Mouse (Mus musculus): ENCODE results near the gene Duxf3. TPM values are rescaled to one million over a fixed set of nuclear protein-coding genes. Genes with fewer than 3 reads are reported as not detected.
"Not testable (repeated sequence)": the region's sequence is repeated elsewhere in the genome, so short reads cannot be mapped to it uniquely, and the experiment has no call there.

The Duxf3 gene
- polyA plus RNA-seq (2012; rRNA removed): not detected in 2 replicates

- H3K4me1 ChIP-seq (ENCODE audit: control insufficient read depth, insufficient read depth, low read length); H3K27me3 ChIP-seq (replicated peaks; ENCODE audit: control insufficient read depth, insufficient read depth, low read length); H3K4me3 ChIP-seq (ENCODE audit: insufficient read depth, low read depth, low read length); H3K27ac ChIP-seq (ENCODE audit: insufficient read depth, low read depth, low read length); H3K36me3 ChIP-seq (ENCODE audit: control insufficient read depth, insufficient read depth, low read length): not testable (repeated sequence)
- peak; percentile 32 for DNase-seq
- WGBS: 83% methylated on average over 8 of the region's 8 CpGs
Observed at GRCm38 (mm10) chr10:58232641-58232969, at the start of gene Duxf3. TSS of gene Duxf3 (minus strand) at chr10:58232675.

- Histone ChIP-seq H3K27me3 (replicated peaks; ENCODE audit: control insufficient read depth, insufficient read depth, low read length) (no peaks in the 10 kb centered on the region), H3K4me1 (ENCODE audit: control insufficient read depth, insufficient read depth, low read length) (no peaks in the 10 kb centered on the region), H3K4me3 (ENCODE audit: insufficient read depth, low read depth, low read length) (no peak overlapping the region), H3K27ac (ENCODE audit: insufficient read depth, low read depth, low read length) (no peak overlapping the region), H3K36me3 (ENCODE audit: control insufficient read depth, insufficient read depth, low read length) (peaks cover 14% of the 10 kb centered on the region)
- no peak for DNase-seq
- TF ChIP-seq CTCF (conservative IDR thresholded peaks at IDR 0.05; ENCODE audit: insufficient read depth, insufficient read length, low read depth, low read length) (no peak), POLR2A (IDR thresholded peaks at IDR 0.05; ENCODE audit: low read depth, low read length) (no peak)
- 90% methylated on average over 7 of the region's 7 CpGs for WGBS
Observed at GRCm38 (mm10) chr10:58282238-58282637, 49.8 kb upstream of the Duxf3 start.

- H3K36me3 ChIP-seq (ENCODE audit: control insufficient read depth, insufficient read depth, low read length): peaks cover 2% of the 10 kb centered on the region
- no peak overlapping the region for H3K4me3 ChIP-seq (ENCODE audit: insufficient read depth, low read depth, low read length)
- peak; percentile 17 for DNase-seq
- H3K4me1 ChIP-seq (ENCODE audit: control insufficient read depth, insufficient read depth, low read length): peaks cover 3% of the 10 kb centered on the region; the same call in 1 of the 2 replicates
- TF ChIP-seq POLR2A (IDR thresholded peaks at IDR 0.05; ENCODE audit: low read depth, low read length) (no peak), CTCF (conservative IDR thresholded peaks at IDR 0.05; ENCODE audit: insufficient read depth, insufficient read length, low read depth, low read length) (no peak)
- H3K27me3 ChIP-seq (replicated peaks; ENCODE audit: control insufficient read depth, insufficient read depth, low read length): no peaks in the 10 kb centered on the region
- WGBS: 52% methylated on average over 5 of the region's 5 CpGs
- H3K27ac ChIP-seq (ENCODE audit: insufficient read depth, low read depth, low read length): no peak overlapping the region
Observed at GRCm38 (mm10) chr10:58258466-58258865, 26.0 kb upstream of the Duxf3 start.

GRCm38 (mm10) chr10:58255954-58256353 is 23.5 kb upstream of the Duxf3 start:
- no peaks in the 10 kb centered on the region for H3K27me3 ChIP-seq (replicated peaks; ENCODE audit: control insufficient read depth, insufficient read depth, low read length)
- no peaks in the 10 kb centered on the region; the same call in 1 of the 2 replicates for H3K36me3 ChIP-seq (ENCODE audit: control insufficient read depth, insufficient read depth, low read length)
- TF ChIP-seq POLR2A (IDR thresholded peaks at IDR 0.05; ENCODE audit: low read depth, low read length) (no peak), CTCF (conservative IDR thresholded peaks at IDR 0.05; ENCODE audit: insufficient read depth, insufficient read length, low read depth, low read length) (no peak)
- 0% methylated on average over 4 of the region's 4 CpGs for WGBS
- DNase-seq: no peak
- H3K4me1 ChIP-seq (ENCODE audit: control insufficient read depth, insufficient read depth, low read length): peaks cover 3% of the 10 kb centered on the region; the same call in 1 of the 2 replicates
- peak overlapping the region; percentile 86 for H3K4me3 ChIP-seq (ENCODE audit: insufficient read depth, low read depth, low read length)
- peak overlapping the region; percentile 52 for H3K27ac ChIP-seq (ENCODE audit: insufficient read depth, low read depth, low read length)

- DNase-seq: peak; percentile 97
- no peaks in the 10 kb centered on the region for H3K27me3 ChIP-seq (replicated peaks; ENCODE audit: control insufficient read depth, insufficient read depth, low read length)
- H3K4me3 ChIP-seq (ENCODE audit: insufficient read depth, low read depth, low read length): peak within 1 kb of the TSS; percentile 86
- no peaks in the 10 kb centered on the region; the same call in 1 of the 2 replicates for H3K36me3 ChIP-seq (ENCODE audit: control insufficient read depth, insufficient read depth, low read length)
- peak within 1 kb of the TSS; percentile 66 for H3K27ac ChIP-seq (ENCODE audit: insufficient read depth, low read depth, low read length)
- peaks cover 3% of the 10 kb centered on the region; the same call in 1 of the 2 replicates for H3K4me1 ChIP-seq (ENCODE audit: control insufficient read depth, insufficient read depth, low read length)
- WGBS: under 1% methylated on average over 58 of the region's 58 CpGs
- TF ChIP-seq POLR2A (IDR thresholded peaks at IDR 0.05; ENCODE audit: low read depth, low read length): peak; percentile 87
- TF ChIP-seq CTCF (conservative IDR thresholded peaks at IDR 0.05; ENCODE audit: insufficient read depth, insufficient read length, low read depth, low read length): no peak
Observed at GRCm38 (mm10) chr10:58255213-58255892, 22.9 kb upstream of the Duxf3 start, which contains the start of gene Gcc2. TSS of gene Gcc2 (plus strand) at chr10:58255497.

GRCm38 (mm10) chr10:58254635-58255175 is 22.2 kb upstream of the Duxf3 start:
- Histone ChIP-seq H3K36me3 (ENCODE audit: control insufficient read depth, insufficient read depth, low read length) (no peaks in the 10 kb centered on the region; the same call in 1 of the 2 replicates), H3K27ac (ENCODE audit: insufficient read depth, low read depth, low read length) (no peak overlapping the region), H3K27me3 (replicated peaks; ENCODE audit: control insufficient read depth, insufficient read depth, low read length) (no peaks in the 10 kb centered on the region), H3K4me1 (ENCODE audit: control insufficient read depth, insufficient read depth, low read length) (peaks cover 3% of the 10 kb centered on the region; the same call in 1 of the 2 replicates), H3K4me3 (ENCODE audit: insufficient read depth, low read depth, low read length) (peak overlapping the region; percentile 86)
- WGBS: 22% methylated on average over 6 of the region's 6 CpGs
- TF ChIP-seq POLR2A (IDR thresholded peaks at IDR 0.05; ENCODE audit: low read depth, low read length) (no peak), CTCF (conservative IDR thresholded peaks at IDR 0.05; ENCODE audit: insufficient read depth, insufficient read length, low read depth, low read length) (no peak)
- DNase-seq: peak; percentile 13

GRCm38 (mm10) chr10:58249535-58249934 is 17.1 kb upstream of the Duxf3 start:
- no peaks in the 10 kb centered on the region; the same call in 1 of the 2 replicates for H3K4me1 ChIP-seq (ENCODE audit: control insufficient read depth, insufficient read depth, low read length)
- TF ChIP-seq POLR2A (IDR thresholded peaks at IDR 0.05; ENCODE audit: low read depth, low read length) (no peak), CTCF (conservative IDR thresholded peaks at IDR 0.05; ENCODE audit: insufficient read depth, insufficient read length, low read depth, low read length) (no peak)
- no peak overlapping the region for H3K27ac ChIP-seq (ENCODE audit: insufficient read depth, low read depth, low read length)
- no peak for DNase-seq
- WGBS: 68% methylated on average over 1 of the region's 1 CpGs
- no peak overlapping the region for H3K4me3 ChIP-seq (ENCODE audit: insufficient read depth, low read depth, low read length)
- no peaks in the 10 kb centered on the region for H3K36me3 ChIP-seq (ENCODE audit: control insufficient read depth, insufficient read depth, low read length)
- H3K27me3 ChIP-seq (replicated peaks; ENCODE audit: control insufficient read depth, insufficient read depth, low read length): no peaks in the 10 kb centered on the region

- peak; percentile 67 for DNase-seq
- H3K36me3 ChIP-seq (ENCODE audit: control insufficient read depth, insufficient read depth, low read length); H3K27me3 ChIP-seq (replicated peaks; ENCODE audit: control insufficient read depth, insufficient read depth, low read length); H3K4me1 ChIP-seq (ENCODE audit: control insufficient read depth, insufficient read depth, low read length); H3K27ac ChIP-seq (ENCODE audit: insufficient read depth, low read depth, low read length); H3K4me3 ChIP-seq (ENCODE audit: insufficient read depth, low read depth, low read length): not testable (repeated sequence)
- WGBS: 83% methylated on average over 8 of the region's 8 CpGs
Observed at GRCm38 (mm10) chr10:58238984-58239740, 6.7 kb upstream of the Duxf3 start.

Data from kidney, adult 2 months (tissue).